Mouse (Mus musculus): ENCODE measurements around the gene Tbc1d14.

The Tbc1d14 gene

DNA sequence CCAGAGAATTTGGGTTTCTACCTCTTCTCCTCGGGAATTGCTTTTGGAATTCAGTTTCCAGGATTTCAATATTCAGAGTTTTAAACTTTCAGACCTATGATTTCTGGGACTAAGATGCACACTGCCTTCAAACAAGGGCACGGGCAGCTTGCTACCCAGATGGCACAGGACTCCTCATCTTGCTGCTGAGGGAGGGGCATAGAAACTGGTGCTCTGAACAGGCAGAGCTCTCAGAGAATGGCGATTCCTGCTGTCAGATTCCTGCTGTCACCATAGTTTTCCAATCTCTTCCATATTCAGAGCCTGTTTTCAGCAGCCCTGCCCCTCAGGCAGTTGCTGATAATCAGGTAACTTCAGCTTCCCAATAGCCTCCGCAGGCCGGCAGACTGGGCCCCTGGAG lies 77.5 kb downstream of the Tbc1d14 start:
- DNase-seq (ENCODE audit: extremely low read depth, low read depth, low spot score), result no peak

DNA sequence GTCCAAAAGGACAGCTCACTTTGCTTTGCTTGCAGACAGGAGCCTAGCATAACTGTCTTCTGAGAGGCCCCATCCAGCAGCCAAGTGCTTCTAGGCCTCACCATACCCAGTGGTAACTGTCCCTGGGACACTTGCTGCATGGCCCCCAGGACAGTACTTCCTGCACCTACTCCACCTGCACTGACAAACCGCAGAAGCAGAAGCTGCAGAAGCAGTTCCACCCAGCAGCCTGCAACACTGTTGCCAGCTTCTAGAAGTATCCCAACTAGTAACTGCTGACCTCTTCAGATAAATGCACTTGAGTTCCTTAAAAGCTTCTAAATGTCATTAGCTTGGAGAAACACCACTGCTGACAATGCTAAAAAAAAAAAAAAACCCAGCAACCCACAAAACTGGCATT lies 78.0 kb downstream of the Tbc1d14 start:
- DNase-seq (ENCODE audit: extremely low read depth, low read depth, low spot score), result no peak

DNA sequence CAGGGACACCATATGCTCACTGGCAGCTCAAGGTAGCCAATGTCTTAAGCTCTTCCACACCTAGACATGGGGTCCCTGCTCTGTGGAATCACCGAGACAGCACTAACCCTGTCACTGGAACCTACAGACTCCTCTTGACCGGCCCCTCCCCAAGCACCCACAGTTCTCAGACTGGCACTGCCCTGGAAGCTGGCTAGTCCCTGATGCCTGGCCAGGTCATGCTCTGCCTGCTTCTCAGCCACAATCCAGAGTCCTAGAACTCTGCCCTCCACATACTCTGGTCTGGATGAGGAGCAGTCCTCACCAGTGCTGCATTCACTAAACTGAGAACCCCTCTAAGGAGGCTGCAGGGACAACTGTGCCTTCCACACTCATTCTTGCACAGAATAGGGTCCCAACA lies 82.1 kb downstream of the Tbc1d14 start:
- DNase-seq (ENCODE audit: extremely low read depth, low read depth, low spot score), result no peak

DNA sequence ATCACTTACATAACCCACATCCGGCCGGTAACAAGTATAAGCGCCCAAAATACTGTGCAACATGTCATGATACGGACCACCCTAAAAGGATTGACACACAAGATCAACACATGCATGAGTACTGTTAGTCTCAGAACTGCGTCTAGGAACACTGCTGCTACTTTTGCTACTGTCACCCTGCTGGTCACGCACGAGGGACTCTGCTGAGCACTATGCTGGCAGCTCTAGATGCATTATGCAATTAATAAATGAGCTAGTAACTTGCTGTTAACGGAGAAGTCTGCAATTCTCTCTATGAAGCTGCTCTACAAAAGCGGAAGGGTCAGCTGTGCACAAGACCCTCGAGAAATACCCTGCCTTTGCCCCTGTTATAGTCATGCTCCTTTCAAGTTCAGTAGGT lies 84.7 kb downstream of the Tbc1d14 start:
- no peak for DNase-seq (ENCODE audit: extremely low read depth, low read depth, low spot score)

DNA sequence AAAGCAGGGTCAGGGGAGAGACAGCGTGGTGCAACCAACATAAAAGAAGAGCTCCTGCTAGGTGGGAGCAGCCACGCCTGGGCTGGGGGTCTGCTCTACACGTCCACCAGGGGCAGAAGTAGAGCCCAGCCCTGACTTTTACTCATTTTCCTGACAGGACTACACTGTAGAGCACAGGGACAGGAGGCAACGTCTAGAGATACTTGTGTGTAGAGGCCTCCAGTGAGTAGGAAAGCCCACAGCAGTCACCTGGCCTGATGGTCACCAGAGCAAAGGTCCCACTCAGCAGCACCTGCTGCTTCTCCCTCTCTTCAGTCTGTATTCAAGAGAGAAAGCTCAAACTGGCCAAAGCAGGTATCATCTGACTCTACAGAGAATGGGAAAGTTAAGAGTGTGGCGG lies 87.4 kb downstream of the Tbc1d14 start:
- no peak for DNase-seq (ENCODE audit: extremely low read depth, low read depth, low spot score)

DNA sequence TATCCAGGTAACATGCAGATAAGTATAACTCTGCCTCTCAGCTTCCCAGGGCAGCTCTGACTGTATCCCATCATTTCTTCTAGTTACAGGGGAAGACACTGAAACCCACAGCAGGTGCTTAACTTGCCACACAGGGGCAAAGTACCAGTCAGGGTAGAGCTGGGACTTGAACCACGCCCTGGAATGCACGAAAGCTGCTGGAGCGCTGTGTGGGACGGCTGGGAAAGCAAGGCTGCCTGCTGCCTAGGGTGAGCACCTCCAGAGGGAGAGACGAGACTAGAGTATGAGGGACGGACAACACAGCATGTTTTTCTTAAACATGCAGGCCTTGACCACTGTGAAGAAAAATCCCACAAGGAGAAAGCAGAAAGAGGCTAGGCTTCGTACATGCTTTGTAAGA lies 87.8 kb downstream of the Tbc1d14 start:
- DNase-seq (ENCODE audit: extremely low read depth, low read depth, low spot score), result no peak

DNA sequence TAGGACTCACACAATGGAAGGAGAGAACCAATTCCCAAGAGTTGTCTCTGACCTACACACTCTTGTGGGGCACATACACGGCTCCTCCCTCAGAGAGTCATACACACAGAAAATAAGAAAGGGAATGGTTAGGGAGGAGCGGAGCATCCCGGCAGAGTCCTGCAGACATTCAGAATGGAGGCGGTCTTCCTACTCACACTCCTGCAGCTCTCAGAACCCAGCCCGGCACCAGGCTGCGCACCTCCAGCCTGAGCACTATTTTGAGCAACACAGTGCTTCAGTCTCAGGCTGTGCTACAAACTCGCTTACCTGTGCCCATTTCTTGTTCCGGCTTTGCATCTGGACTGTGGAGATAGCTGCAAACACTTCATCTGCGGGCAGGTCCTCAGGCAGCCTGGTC lies 98.4 kb downstream of the Tbc1d14 start:
- DNase-seq (ENCODE audit: extremely low read depth, low read depth, low spot score), result no peak

DNA sequence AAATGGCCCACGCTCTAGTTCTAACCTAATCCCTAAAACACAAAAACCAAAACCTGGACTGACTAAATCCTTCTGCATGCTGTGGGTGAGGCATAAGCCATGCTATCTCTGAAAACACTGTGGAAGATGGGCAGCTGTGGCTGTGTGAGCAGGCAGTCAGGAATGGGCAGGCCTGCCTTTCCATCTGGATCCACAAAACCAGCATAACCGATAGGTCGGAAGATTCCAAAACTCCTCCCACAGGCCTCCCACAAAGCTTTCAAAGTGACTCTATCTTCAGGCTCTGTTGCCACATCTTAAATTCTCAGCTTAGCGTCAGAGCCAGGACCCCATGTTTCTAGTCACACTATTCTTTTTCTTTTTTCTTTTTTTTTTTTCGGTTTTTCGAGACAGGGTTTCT lies 99.2 kb downstream of the Tbc1d14 start:
- DNase-seq (ENCODE audit: extremely low read depth, low read depth, low spot score), result no peak

DNA sequence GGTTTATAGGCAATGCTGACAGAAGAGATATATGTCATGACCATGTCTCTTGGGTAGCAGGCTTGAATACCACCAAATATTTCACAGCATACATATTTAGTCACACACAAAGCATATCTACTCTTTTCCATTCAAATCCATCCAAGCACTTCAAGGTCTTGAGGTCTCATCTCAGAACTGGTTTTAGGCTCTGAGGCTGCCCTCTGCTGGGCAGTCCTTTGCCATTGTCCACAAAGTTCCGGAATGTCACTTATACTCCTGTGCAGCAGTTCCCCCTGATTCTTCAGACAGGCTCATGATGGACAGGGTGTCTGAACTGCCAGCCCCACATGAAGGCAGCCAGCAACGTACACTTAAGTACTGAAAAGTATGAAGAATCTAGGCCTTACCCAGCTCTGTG lies 103.9 kb downstream of the Tbc1d14 start:
- no peak for DNase-seq (ENCODE audit: extremely low read depth, low read depth, low spot score)

DNA sequence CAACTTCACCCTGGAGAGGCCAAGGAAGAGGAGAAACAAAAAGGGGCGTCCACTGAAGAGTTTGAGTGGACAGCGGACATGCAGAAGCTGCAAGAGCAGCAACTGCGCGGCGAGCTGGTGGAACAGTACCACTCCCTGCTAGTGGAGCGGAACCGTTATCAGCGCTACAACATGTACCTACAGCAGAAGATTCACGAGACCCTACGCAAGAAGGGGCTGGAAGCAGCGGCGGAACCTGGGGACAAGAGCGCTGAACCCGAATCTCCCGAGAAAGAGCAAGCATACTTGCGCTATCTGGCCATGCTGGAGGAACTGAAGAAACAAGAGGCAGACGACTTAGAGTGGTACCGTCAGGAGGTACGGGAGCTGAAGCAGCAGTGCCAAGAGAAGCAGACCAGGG lies 107.8 kb downstream of the Tbc1d14 start:
- DNase-seq (ENCODE audit: extremely low read depth, low read depth, low spot score), result no peak

DNA sequence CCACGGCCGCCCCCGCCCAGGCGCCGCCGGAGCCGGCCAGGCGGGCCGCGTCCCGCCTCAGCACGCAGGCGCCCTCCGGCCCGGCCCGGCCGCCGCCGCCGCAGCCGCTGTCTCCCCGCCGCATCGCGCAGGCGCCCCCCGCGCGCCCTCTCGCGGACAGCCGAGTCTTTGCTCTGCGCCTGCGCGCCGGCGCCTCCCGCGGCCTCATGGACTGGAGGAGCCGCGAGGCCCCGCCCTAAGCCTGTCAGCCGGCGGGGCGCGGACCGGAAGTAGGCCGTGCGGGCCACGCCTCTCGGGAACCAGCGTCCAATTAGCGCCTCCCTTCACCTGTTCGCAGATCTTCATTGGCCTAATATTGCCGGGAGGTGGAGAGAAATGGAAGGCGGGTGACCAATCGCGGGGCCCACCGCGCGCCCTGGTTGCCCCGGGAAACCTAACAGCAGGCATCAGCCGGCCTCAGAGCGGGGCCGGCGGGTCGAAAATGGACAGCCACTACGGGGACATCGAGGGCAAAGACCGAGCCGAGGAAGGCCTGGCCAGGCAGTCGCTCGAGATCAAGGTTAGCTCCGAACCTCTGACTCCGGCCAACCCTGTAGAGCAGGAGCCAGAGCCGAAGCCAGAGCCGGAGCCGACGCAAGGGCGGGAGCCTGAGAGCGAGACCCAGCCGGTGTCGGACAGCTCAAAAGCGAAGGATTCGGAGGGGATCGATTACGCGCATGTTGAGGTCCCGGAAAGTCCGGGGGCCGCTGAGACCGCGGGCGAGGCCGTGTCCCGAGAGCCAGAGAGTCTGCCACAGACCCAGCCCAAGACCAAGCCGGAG lies 108.7 kb downstream of the Tbc1d14 start, which contains the start of the genes Tada2b and Ccdc96:
TSS of gene Tada2b (minus strand) at position 115 of the 820 bp plus-strand sequence.
TSS of gene Ccdc96 (plus strand) at position 418 of the 820 bp plus-strand sequence.
- peak; percentile 72 for DNase-seq (ENCODE audit: extremely low read depth, low read depth, low spot score)

DNA sequence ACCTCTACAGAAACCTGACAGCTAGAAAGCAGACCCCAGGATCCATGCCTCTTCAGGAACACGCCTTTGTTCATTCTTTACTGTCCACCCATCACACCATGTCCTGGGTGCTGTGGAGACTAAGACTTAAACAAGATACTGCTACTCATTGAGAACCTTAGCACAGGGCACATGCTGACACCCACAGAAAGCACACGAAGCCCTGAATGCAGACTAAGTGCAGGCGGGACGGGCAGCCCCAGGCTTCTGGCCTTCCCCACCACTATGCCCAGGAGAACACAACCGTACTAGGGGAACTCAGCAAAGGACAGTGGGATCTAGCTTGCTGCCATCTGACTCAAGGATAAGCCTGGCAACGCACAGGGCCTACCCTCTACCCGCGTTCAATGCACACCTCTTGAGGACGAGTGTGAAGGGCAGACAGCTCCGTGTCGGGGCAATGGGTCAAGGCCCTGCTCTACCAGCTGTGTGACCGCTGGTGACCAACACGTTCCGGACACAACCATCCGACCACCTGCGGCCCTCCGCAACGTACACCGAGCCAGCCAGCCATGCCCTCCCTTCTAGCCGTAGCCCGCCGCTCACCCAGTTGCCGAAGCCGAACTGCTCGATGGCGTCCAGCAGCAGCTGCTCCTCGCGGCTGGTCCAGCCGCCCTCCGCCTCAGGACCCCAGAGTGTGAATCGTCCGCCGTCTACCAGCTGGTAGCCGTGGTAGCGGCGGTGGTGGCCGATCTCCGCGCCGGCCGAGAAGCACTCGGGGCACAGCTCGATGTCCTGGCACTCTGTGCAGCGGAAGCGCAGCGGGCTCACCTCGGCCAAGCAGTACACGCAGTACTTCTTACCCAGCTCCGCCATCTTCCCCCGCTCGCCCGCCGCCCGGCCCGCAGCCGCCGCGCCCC lies 109.6 kb downstream of the Tbc1d14 start:
- no peak for DNase-seq (ENCODE audit: extremely low read depth, low read depth, low spot score)

DNA sequence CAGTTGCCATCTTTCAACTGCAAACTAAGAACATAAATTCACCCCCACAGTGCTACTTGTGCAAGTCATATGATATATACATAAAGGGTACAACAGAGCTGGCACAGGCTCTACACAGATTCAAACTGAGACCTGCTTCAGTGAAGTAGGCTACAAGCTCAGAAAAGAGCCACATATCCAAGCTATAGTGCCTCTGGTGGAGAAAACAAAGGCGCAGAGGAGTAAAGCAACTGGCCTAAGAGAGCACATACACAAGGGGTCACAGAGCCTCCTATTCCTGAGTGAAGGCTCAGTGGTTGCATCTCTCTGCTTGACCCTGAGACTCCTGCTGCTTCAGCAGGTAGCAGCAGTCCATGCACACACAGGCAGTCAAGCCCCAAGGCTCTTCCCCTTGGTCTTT lies 112.0 kb downstream of the Tbc1d14 start:
- DNase-seq (ENCODE audit: extremely low read depth, low read depth, low spot score), result no peak

DNA sequence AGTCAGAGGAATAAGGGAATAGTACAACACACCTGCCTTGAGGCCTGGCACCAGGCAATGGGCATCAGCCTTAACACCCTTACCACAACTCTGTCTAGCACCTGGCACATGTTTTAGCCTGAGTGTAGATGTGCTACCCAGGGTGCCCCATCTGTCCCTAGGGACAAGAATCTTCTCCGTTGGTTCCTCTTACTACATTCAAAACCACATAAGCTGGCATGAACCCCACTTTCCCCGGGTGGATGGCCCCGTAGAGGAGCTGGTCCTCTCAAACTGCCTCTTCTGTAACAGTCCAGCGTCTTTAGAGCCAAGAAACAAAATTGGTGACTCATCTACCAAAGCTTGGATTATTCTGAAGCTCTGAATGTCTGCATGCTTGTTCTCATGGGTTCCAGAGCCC lies 112.7 kb downstream of the Tbc1d14 start:
- no peak for DNase-seq (ENCODE audit: extremely low read depth, low read depth, low spot score)

DNA sequence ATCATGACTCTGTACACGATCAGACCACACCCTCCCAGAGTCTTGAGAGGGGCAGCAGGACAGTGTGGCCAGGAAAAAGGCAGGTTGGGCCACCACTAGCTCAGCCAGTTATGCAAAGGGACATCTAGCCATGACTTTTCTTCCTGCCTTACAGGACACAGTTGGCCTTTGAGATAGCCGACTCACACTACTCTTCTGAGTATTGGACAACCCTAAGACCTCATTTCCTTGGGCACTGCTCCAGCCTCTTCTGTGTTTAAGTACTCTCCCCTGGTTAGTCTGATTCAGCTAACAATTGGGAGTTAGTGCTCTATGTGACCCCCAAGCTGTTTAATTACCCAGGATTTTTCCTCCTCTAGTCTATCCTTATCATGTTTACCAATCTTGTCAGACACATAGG lies 113.3 kb downstream of the Tbc1d14 start:
- DNase-seq (ENCODE audit: extremely low read depth, low read depth, low spot score), result no peak

DNA sequence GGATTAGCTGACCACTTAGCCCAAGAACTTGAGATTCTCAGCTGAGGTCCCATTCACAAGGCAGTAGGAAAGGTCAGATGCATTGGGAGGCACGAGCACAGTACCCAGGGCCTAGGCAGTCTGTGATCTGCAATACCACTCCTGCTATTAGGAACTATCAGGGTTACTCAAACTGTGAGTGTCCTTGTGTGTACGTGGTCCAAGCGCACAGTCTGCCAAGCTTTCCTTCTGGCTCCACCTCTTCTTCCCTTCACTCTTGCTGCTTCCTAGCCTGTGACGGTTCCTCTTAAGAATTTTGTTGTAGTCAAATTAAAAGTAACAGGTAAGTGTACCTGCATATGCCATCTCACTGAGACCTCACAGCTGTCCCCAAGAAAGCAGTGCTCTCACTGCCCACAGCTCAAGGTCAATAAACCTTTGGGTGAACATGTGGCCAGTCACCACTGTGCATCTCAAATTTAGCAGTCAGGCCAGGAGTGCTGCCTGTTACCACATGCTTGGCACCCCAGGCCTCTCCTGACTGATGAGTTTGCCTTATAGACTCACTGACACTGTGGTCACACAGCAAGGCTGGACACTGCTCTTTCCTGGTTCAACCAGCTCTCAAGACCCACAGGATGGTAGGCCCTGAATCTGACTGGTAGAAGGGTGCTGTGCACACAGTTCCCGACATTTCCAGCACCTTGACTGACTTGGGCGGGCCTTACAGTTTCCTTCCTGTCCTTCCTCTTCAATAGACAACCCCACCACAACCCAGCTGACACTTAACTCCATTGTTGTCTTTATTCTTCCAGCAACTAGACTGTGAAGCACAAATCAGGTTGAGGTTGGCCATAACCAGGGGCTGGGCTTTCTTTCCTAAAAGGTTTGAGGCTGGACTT lies 114.3 kb downstream of the Tbc1d14 start:
- DNase-seq (ENCODE audit: extremely low read depth, low read depth, low spot score), result no peak

DNA sequence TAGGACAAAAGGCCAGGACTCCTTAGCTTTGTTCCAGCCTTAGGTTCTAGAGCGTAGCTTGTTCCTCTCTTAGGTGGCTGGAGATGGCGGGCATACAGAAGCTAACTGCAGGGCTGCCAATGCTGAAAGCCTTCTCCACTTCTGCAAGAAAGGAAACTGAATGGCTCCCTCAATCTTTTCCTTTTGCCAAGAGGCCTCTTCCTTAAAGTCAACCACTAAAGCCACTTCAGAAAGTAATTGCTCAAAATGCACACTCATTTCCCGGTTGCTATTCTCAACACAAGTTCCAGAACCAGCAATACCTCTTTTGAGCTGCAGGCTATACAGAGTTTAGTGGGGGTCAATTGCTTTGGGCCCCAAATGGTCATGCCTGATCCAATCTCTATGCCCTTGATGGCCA lies 115.6 kb downstream of the Tbc1d14 start:
- no peak for DNase-seq (ENCODE audit: extremely low read depth, low read depth, low spot score)

DNA sequence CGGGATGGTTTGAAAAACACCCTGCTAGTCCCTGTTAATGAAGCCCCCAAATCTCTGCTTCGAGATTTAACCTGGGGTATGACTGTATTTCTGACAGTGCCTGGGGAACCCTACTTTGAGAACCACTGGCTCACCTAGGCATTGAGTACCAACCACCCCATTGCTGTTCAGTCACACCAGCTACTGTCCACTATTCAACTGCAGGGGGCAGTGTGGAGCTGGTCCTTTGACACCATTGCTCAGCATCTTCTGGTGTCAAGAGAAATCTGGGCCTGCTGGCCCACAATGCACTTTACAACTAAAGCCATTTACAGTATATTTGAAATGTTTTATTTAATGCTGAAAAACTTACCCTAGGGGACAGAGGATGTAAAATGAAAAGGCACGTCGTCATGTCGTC lies 118.8 kb downstream of the Tbc1d14 start:
- no peak for DNase-seq (ENCODE audit: extremely low read depth, low read depth, low spot score)

DNA sequence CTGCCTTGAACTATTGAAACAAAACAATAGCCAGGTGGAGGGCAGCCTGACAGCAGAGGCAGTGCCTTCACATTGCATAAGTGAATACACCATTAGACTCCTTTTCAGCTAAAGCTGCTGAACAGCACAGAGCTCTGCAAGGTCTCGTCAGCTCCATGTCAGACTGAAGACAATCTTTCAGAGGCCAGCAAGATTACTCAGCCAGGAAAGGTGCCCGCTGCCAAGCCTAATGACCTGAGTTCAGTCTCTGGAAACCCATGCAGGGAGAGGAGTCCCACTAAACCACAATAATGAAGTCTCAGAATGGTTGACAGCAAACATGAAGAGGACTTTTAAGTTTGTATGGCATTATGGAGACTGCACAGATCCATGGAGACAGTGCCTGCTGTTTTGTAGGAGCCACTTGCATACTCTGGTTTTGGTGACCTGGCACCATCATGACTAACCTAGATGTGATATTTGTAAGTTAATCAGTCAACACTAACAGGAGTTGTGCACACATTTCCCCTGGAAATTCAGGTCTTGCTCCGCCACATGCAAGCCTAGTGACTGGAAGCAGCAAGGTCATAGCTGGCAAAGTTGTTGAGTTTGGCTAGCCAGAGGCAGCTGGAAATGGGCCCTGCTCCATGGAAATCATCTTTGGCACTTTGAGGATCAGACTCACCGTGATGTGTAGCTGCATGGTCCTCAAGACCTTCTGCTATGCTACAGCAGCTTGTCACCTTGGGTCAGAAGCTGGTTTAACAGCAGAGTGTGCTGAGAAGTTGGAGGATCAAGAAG lies 120.0 kb downstream of the Tbc1d14 start:
- DNase-seq (ENCODE audit: extremely low read depth, low read depth, low spot score), result no peak

DNA sequence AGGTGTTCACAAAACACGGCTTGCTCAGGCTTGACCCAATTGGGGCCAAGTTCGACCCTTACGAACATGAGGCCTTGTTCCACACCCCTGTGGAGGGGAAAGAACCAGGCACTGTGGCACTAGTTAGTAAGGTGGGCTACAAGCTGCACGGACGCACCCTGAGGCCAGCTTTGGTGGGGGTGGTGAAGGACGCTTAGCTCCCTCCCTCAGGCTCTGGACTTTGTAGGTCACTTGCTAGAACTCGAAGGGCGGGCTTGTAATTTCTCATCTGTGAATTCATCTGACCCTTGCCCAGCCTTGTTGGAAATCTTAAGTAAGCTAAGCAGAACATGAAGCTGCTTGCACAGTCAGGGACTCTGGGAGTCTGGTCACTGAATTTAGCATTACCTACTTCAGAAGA lies 121.9 kb downstream of the Tbc1d14 start:
- DNase-seq (ENCODE audit: extremely low read depth, low read depth, low spot score), result no peak

Measured in fat pad, adult 2 months (tissue).